Mouse (Mus musculus) ES-Bruce4 (cell line): ENCODE measurements around the gene Garnl3.

Experiments
- CTCF ChIP-seq: IDR thresholded peaks from one replicate; pipeline ENCODE4 v1.8.1; 2011; ENCODE audit warnings: low read depth, low read length
- POLR2A ChIP-seq: IDR thresholded peaks from one replicate; pipeline ENCODE4 v1.8.1; 2011; ENCODE audit warnings: low read length; ENCODE audit not compliant: insufficient read depth

GRCm38 (mm10) chr2:32954581-32954980 lies 176.9 kb downstream of the Garnl3 start:
- TF ChIP-seq POLR2A, result no peak
- TF ChIP-seq CTCF, result no peak
